Mouse (Mus musculus) liver, embryonic 14.5 days (tissue): ENCODE measurements around the gene Gclm. TPM values are rescaled to one million over a fixed set of nuclear protein-coding genes. Genes with fewer than 3 reads are reported as not detected.

Source experiments
- ATAC-seq: fragments of 200-750 bp; cut with Nextera tagmentation; 2 replicates; pipeline ENCODE4 v1.8.0; 2017; ENCODE audit warnings: moderate number of reproducible peaks, mild to moderate bottlenecking, moderate library complexity; ENCODE audit not compliant: insufficient read depth
- DNase-seq, 3 experiments: peaks; one replicate each; pipeline ENCODE4 v3.0.0-alpha.2; 2012 to 2013; ENCODE audit warnings: low read depth in 3 of 3, low spot score in 3 of 3
- H3K27ac ChIP-seq: fragments of 300-500 bp; sonication (generic); 2 replicates; pipeline ENCODE4 v1.5.1; 2014; ENCODE audit warnings: moderate library complexity, mild to moderate bottlenecking, control low read depth, inconsistent platforms
- H3K27me3 ChIP-seq: fragments of 300-500 bp; sonication (generic); 2 replicates; pipeline ENCODE4 v1.6.1; 2014; ENCODE audit warnings: mild to moderate bottlenecking, low read length, moderate library complexity; ENCODE audit not compliant: control insufficient read depth, insufficient read depth
- H3K36me3 ChIP-seq: fragments of 300-500 bp; sonication (generic); replicated peaks from 2 replicates; pipeline ENCODE4 v1.6.1; 2014; ENCODE audit warnings: low read depth; ENCODE audit not compliant: control insufficient read depth, insufficient read depth
- H3K4me1 ChIP-seq, 2 experiments: fragments of 200-500 bp in 1 of 2; fragments of 300-500 bp in 1 of 2; sonication (generic) in 1 of 2; replicated peaks; 2 replicates each; pipeline ENCODE4 v1.6.1; 2012 to 2014; ENCODE audit warnings: antibody characterized with exemption in 1 of 2, inconsistent platforms in 1 of 2, low read length in 1 of 2; ENCODE audit not compliant: control insufficient read depth in 2 of 2, insufficient read depth in 2 of 2
- H3K4me2 ChIP-seq: fragments of 300-500 bp; sonication (generic); 2 replicates; pipeline ENCODE4 v1.6.1; 2014; ENCODE audit warnings: low read depth, mild to moderate bottlenecking, control low read depth, moderate library complexity
- H3K4me3 ChIP-seq, 2 experiments: fragments of 200-500 bp in 1 of 2; fragments of 300-500 bp in 1 of 2; sonication (generic) in 1 of 2; 2 replicates each; pipeline ENCODE4 v1.5.1; 2012 to 2014; ENCODE audit warnings: low read depth in 2 of 2, low read length in 2 of 2, mild to moderate bottlenecking in 2 of 2, control low read depth in 1 of 2, inconsistent platforms in 1 of 2, moderate library complexity in 1 of 2; ENCODE audit not compliant: insufficient read depth in 1 of 2
- H3K9ac ChIP-seq: fragments of 300-500 bp; sonication (generic); replicated peaks from 2 replicates; pipeline ENCODE4 v1.6.1; 2014; ENCODE audit warnings: mild to moderate bottlenecking, control low read depth, moderate library complexity
- H3K9me3 ChIP-seq: fragments of 300-500 bp; sonication (generic); 2 replicates; pipeline ENCODE4 v1.6.1; 2016; ENCODE audit warnings: low read length, mixed read lengths; ENCODE audit not compliant: control insufficient read depth
- CTCF ChIP-seq: IDR thresholded peaks from 2 replicates; pipeline ENCODE4 v1.5.1; 2016; ENCODE audit warnings: antibody characterized with exemption, low read depth, control low read depth
- EP300 ChIP-seq: IDR thresholded peaks from 2 replicates; pipeline ENCODE4 v1.6.1; 2016; ENCODE audit warnings: antibody characterized with exemption, low read depth
- whole genome bisulfite sequencing: fragments of 180-500 bp; shearing (Covaris S2); extraction: QIAGEN DNeasy Blood & Tissue Kit; methylation state at CpG from one replicate; pipeline ENCODE4 v1.1.7; 2014; ENCODE audit not compliant: insufficient replicate concordance; 5-methylcytosine and 5-hydroxymethylcytosine counted together
- microRNA counts: library from miRNA; unstranded; fragments of <30 nt; microRNA quantifications from one replicate; lab custom pipeline; 2016
- microRNA-seq: library from miRNA; unstranded; fragments of <30 nt; microRNA quantifications from one replicate; pipeline ENCODE4, GENCODE M21; 2016
- polyA plus RNA-seq, 2 experiments: library from polyadenylated mRNA; depleted of rRNA in 1 of 2; stranded (reverse) in 1 of 2; unstranded in 1 of 2; fragments of >200 nt; fragmentation: Nextera tagmentation in 1 of 2; extraction: Ambion mirVana in 1 of 2; gene quantifications; 2 replicates each; pipeline versions ENCODE4 v1.2.1 to v1.2.3; 2012 to 2014

Gene Gclm
- polyA plus RNA-seq, 2 experiments, result 140 to 360 TPM

DNA sequence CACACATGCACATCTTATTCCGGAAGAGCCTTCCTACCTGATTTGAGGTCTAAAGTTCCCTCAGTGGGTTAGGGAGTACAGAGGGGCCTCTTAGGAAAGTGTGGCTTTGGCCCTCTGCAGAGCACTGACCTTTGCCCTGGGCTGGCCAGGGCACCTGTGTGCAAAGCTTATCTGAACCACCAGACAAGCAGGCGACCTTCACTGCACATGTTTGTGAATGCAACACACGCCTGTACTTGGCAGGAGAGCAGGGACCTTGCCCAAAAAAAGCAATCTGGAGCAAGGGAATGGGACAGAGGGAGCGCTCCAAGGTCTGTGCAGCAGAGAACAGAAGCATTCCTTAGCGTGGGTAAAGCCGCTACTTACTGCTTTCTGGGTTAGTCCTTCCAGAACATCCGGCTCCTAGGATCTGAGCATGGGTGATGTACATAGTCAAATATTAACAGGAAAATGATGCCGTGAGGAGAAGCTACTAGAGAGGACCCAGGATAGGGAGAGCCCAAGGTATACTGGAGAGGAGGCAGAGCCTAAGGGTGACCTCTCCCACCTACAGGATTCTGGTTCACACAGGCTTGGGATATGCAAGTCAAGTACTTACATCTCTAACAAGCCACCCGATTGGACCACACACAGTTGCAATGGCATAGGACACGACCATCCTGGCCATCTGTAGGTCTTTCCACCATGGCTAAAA lies 67.7 kb downstream of the Gclm start:
- Histone ChIP-seq H3K9me3 (no peaks in the 10 kb centered on the region), H3K4me2 (no peak overlapping the region), H3K9ac (no peak overlapping the region), H3K27ac (no peak overlapping the region), H3K27me3 (no peaks in the 10 kb centered on the region), H3K4me3 (no peak overlapping the region), H3K36me3 (no peaks in the 10 kb centered on the region), H3K4me1 (peaks cover 0 to 8% of the 10 kb centered on the region in 2 experiments; a peak in 2 of 4 replicates)
- TF ChIP-seq EP300 (no peak), CTCF (no peak)
- peak; percentile 67 for ATAC-seq
- 58% methylated on average over 10 of the region's 10 CpGs for WGBS
- no peak for DNase-seq

- H3K36me3 ChIP-seq, result no peaks in the 10 kb centered on the region
- no peak overlapping the region for H3K4me2 ChIP-seq
- no peaks in the 10 kb centered on the region for H3K9me3 ChIP-seq
- H3K9ac ChIP-seq, result no peak overlapping the region
- TF ChIP-seq EP300, result no peak
- no peak for TF ChIP-seq CTCF
- ATAC-seq, result no peak
- WGBS, result 14% methylated on average over 7 of the region's 7 CpGs
- no peak overlapping the region for H3K27ac ChIP-seq
- H3K27me3 ChIP-seq, result no peaks in the 10 kb centered on the region
- H3K4me3 ChIP-seq, result no peak overlapping the region
- no peak for DNase-seq
- H3K4me1 ChIP-seq, result peaks cover 0 to 8% of the 10 kb centered on the region in 2 experiments; a peak in 2 of 4 replicates
Observed at GRCm38 (mm10) chr3:122313936-122314335, 68.6 kb downstream of the Gclm start.

DNA sequence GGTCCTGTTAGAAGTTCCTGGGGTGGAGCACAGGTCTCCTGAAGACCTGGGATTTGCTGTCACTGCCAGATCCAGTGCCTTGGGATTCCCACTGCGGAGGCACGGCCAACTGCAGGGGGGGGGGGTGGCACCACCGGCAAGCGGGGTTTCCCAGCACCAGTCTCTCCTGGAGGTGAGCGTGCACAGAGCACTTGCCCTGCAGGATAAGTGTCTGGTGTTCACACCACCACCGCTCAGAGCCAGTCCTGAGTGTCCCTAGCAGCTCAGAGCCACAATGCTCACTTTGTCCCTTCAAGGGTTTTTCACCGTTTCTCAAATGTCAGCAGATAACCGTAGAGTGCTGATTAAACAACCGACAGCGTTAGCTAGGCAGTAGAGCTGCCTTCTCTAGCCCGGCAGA lies 71.3 kb downstream of the Gclm start:
- Histone ChIP-seq H3K27me3 (no peaks in the 10 kb centered on the region), H3K4me1 (peaks cover 0 to 8% of the 10 kb centered on the region in 2 experiments; a peak in 2 of 4 replicates), H3K9ac (no peak overlapping the region), H3K27ac (no peak overlapping the region), H3K4me3 (no peak overlapping the region), H3K36me3 (no peaks in the 10 kb centered on the region), H3K4me2 (no peak overlapping the region), H3K9me3 (no peaks in the 10 kb centered on the region)
- no peak for TF ChIP-seq EP300
- TF ChIP-seq CTCF, result no peak
- 24% methylated on average over 11 of the region's 11 CpGs for WGBS
- DNase-seq (no peak), ATAC-seq (no peak)

GRCm38 (mm10) chr3:122317339-122317738 lies 72.0 kb downstream of the Gclm start:
- no peak for ATAC-seq
- no peak for TF ChIP-seq EP300
- no peak overlapping the region for H3K4me3 ChIP-seq

More at GRCm38 (mm10) chr3:122317339-122317738, 72.0 kb downstream of the Gclm start:
- 72% methylated on average over 6 of the region's 6 CpGs for WGBS
- peaks cover 0 to 8% of the 10 kb centered on the region in 2 experiments; a peak in 2 of 4 replicates for H3K4me1 ChIP-seq
- no peak overlapping the region for H3K4me2 ChIP-seq
- no peak for DNase-seq
- H3K27ac ChIP-seq, result no peak overlapping the region
- H3K27me3 ChIP-seq, result no peaks in the 10 kb centered on the region
- no peaks in the 10 kb centered on the region for H3K9me3 ChIP-seq
- no peaks in the 10 kb centered on the region for H3K36me3 ChIP-seq
- no peak overlapping the region for H3K9ac ChIP-seq

MicroRNAs within 50 kb of the gene (microRNA counts, 519-probe panel; counts per million panel counts)
- 69.9 counts per million for microRNA mmu-miR-760 (lab: Ali Mortazavi, UCI)

Small RNAs within 50 kb of the gene (microRNA-seq; reads per million reads assigned to microRNA genes)
- gene Gm22903 (not detected), gene Mir760 (6.3 reads per million, percentile 13 among the genes with 10 or more reads in this experiment)

Other genes starting within 250 kb of the Gclm start
- gene Abca4, start 201.1 kb upstream of the Gclm start, polyA plus RNA-seq (2012; rRNA removed), result 0.35 TPM in 2 replicates
- gene Abca4, start 201.1 kb upstream of the Gclm start, polyA plus RNA-seq (2014; fragmentation: Nextera tagmentation; extraction: Ambion mirVana), result 0.53 and 0.69 TPM in 2 replicates
- 12.2 and 24.0 TPM in 2 replicates for gene Dnttip2, start 28.8 kb downstream of the Gclm start, polyA plus RNA-seq (2012; rRNA removed)
- gene Dnttip2, start 28.8 kb downstream of the Gclm start, polyA plus RNA-seq (2014; fragmentation: Nextera tagmentation; extraction: Ambion mirVana), result 36.5 and 37.0 TPM in 2 replicates
- gene Bcar3, start 48.6 kb downstream of the Gclm start, polyA plus RNA-seq (2012; rRNA removed), result 3.5 and 4.2 TPM in 2 replicates
- gene Bcar3, start 48.6 kb downstream of the Gclm start, polyA plus RNA-seq (2014; fragmentation: Nextera tagmentation; extraction: Ambion mirVana), result 3.1 and 3.5 TPM in 2 replicates